Mouse (Mus musculus): Measurements from ENCODE around the gene Pole2. TPM values are rescaled to one million over a fixed set of nuclear protein-coding genes. Genes with fewer than 3 reads are reported as not detected.

Pole2 gene
- polyA plus RNA-seq, 1 experiment from 2014 or later = 15.3 TPM

DNA sequence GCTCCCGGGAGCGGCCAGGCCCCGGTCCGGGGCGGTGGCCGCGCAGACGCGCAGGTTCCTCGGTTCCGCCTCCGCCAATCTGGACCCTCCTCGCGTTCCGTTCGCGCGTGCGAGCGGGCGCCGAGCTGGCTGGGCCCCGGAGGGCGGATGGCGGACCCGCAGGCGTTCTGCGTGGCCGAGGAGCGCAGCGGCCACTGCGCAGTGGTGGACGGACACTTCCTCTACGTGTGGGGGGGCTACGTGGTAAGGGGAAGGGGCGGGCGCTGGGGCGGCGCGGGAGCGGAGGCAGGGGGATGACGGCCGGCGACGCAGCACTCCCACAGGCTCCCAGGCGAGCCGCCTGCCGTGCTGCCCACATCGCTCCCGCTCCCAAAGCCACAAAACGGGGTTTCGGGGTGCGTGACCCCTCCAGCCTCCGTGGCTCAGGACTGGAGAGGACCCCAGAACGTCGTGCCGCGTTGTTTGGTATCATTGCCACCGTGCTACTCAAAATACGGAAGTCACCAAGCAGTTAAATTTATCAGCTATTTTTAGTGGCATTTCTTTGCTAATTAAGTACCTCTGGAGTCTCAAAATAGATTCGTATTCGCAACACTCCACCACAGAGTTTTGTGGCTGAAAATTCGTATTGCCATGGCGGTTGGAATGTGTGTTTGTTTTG is 13.9 kb upstream of the Pole2 start:
- peak overlapping the region; percentile 93 for H3K4me2 ChIP-seq (ENCODE audit: low read depth, low read length)
- no peaks in the 10 kb centered on the region for H3K9me3 ChIP-seq (replicated peaks; ENCODE audit: control insufficient read depth, low read length)
- H3K27me3 ChIP-seq (ENCODE audit: control insufficient read depth, insufficient read depth, low read depth, low read length) = no peaks in the 10 kb centered on the region
- H3K27ac ChIP-seq (ENCODE audit: low read length) = no peak overlapping the region
- peak; percentile 82 for ATAC-seq (ENCODE audit: low read depth)
- peaks cover 8% of the 10 kb centered on the region for H3K4me1 ChIP-seq (ENCODE audit: control insufficient read depth, low read depth, low read length)
- H3K36me3 ChIP-seq (ENCODE audit: control insufficient read depth, insufficient read depth) = no peaks in the 10 kb centered on the region
- H3K9ac ChIP-seq (ENCODE audit: low read depth, low read length) = peak overlapping the region; percentile 75
- 0% methylated on average over 60 of the region's 64 CpGs for WGBS (ENCODE audit: insufficient replicate concordance)
- peak overlapping the region; percentile 73 for H3K4me3 ChIP-seq (ENCODE audit: low read depth, low read length)

DNA sequence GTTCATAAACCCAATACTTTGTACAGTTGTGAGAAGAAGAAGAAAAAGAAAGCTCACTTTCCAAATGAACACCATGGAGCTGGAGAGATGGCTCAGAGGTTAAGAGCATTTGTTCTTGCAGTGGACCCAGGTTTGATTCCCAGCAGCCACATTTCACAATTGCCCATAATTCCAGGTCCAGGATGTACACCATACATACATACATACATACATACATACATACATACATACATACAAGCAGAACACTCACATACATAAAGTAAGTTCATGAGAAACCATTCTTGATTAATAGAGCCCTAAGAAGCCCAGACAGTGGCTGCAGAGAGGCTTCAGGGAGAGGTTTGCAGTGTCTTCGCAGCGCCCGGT is 13.4 kb upstream of the Pole2 start:
- Histone ChIP-seq H3K4me1 (ENCODE audit: control insufficient read depth, low read depth, low read length) (peaks cover 8% of the 10 kb centered on the region), H3K36me3 (ENCODE audit: control insufficient read depth, insufficient read depth) (no peaks in the 10 kb centered on the region), H3K27ac (ENCODE audit: low read length) (no peak overlapping the region), H3K9ac (ENCODE audit: low read depth, low read length) (peak overlapping the region; percentile 75), H3K9me3 (replicated peaks; ENCODE audit: control insufficient read depth, low read length) (no peaks in the 10 kb centered on the region), H3K27me3 (ENCODE audit: control insufficient read depth, insufficient read depth, low read depth, low read length) (no peaks in the 10 kb centered on the region), H3K4me3 (ENCODE audit: low read depth, low read length) (peak overlapping the region; percentile 73), H3K4me2 (ENCODE audit: low read depth, low read length) (peak overlapping the region; percentile 93)
- WGBS (ENCODE audit: insufficient replicate concordance) = 2% methylated on average over 3 of the region's 3 CpGs
- no peak for ATAC-seq (ENCODE audit: low read depth)

DNA sequence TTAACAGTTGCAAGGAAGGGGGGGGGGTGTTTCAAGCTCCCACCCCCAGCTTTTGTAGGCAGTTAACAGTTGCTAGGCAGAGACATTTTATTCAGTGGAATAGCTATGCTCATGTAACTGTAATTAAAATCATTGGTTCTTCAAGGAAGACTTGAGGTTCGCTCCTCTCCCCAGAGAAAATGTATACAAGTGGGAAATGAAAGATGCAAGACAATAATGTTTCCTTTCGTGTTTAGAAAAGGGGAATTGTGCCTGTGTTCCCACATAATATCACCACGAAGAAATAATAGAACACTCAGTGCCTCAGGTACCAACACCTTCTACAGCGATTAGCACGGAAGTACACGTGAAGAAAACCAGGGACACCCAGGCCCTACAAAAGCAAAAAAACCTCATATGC is 12.9 kb upstream of the Pole2 start, which contains the start of gene Klhdc1:
Gene Klhdc1 (plus strand): TSS at position 301 of the 400 bp plus-strand sequence.
- H3K27ac ChIP-seq (ENCODE audit: low read length) = no peak within 1 kb of the TSS
- WGBS (ENCODE audit: insufficient replicate concordance) = 50% methylated on average over 6 of the region's 6 CpGs
- H3K9ac ChIP-seq (ENCODE audit: low read depth, low read length) = peak within 1 kb of the TSS; percentile 75
- H3K4me3 ChIP-seq (ENCODE audit: low read depth, low read length) = peak within 1 kb of the TSS; percentile 73
- H3K27me3 ChIP-seq (ENCODE audit: control insufficient read depth, insufficient read depth, low read depth, low read length) = no peaks in the 10 kb centered on the region
- H3K4me1 ChIP-seq (ENCODE audit: control insufficient read depth, low read depth, low read length) = peaks cover 8% of the 10 kb centered on the region
- no peak for ATAC-seq (ENCODE audit: low read depth)
- no peaks in the 10 kb centered on the region for H3K9me3 ChIP-seq (replicated peaks; ENCODE audit: control insufficient read depth, low read length)
- no peaks in the 10 kb centered on the region for H3K36me3 ChIP-seq (ENCODE audit: control insufficient read depth, insufficient read depth)
- H3K4me2 ChIP-seq (ENCODE audit: low read depth, low read length) = peak within 1 kb of the TSS; percentile 93

DNA sequence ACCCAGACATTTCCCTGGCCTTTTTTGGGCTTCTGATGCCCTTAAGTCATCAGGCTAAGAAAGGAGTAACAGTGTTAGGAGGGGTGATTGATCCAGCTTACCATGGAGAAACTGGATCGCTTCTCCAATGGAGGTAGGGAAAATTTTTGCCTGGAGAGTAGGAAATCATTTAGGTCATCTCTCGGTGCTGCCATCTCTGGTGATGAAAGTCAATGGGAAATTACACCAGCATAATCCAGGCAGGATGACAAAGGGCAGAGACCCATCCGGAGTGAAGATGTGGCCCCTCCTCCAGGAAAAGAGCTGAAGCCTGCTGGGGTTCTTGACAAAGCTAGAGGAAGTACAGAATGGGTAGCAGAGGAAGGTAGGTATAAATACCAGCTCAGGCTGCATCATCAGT is 10.3 kb upstream of the Pole2 start:
- WGBS (ENCODE audit: insufficient replicate concordance) = 35% methylated on average over 3 of the region's 3 CpGs
- H3K27ac ChIP-seq (ENCODE audit: low read length) = no peak overlapping the region
- ATAC-seq (ENCODE audit: low read depth) = no peak

DNA sequence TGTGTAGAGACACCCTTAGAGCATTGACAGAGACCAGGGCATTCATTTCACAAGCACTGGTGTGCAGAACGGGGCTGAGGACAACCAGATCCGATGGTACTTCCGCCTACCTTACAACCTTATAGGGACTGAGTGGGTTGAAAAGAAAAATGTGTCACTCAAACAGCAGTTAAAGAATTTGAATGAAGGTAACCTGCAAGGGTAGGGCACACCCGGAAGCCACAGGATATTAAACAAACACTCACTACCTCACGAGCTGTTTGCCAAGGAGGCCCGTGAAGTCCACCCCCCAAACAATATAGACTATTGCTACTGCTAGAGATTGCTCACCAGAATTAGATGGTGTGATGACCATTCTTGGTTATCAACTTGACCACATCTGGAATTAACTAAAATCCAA is 7.8 kb upstream of the Pole2 start:
- H3K4me1 ChIP-seq (ENCODE audit: control insufficient read depth, low read depth, low read length) = no peaks in the 10 kb centered on the region
- H3K9ac ChIP-seq (ENCODE audit: low read depth, low read length) = no peak overlapping the region
- H3K4me3 ChIP-seq (ENCODE audit: low read depth, low read length) = no peak overlapping the region
- no peaks in the 10 kb centered on the region for H3K9me3 ChIP-seq (replicated peaks; ENCODE audit: control insufficient read depth, low read length)
- ATAC-seq (ENCODE audit: low read depth) = no peak
- H3K4me2 ChIP-seq (ENCODE audit: low read depth, low read length) = no peak overlapping the region
- no peaks in the 10 kb centered on the region for H3K36me3 ChIP-seq (ENCODE audit: control insufficient read depth, insufficient read depth)
- H3K27ac ChIP-seq (ENCODE audit: low read length) = no peak overlapping the region
- WGBS (ENCODE audit: insufficient replicate concordance) = 75% methylated on average over 6 of the region's 6 CpGs
- no peaks in the 10 kb centered on the region for H3K27me3 ChIP-seq (ENCODE audit: control insufficient read depth, insufficient read depth, low read depth, low read length)

More for the DNA sequence above, 10.3 kb upstream of the Pole2 start:
- Histone ChIP-seq H3K4me1 (ENCODE audit: control insufficient read depth, low read depth, low read length) (peaks cover 8% of the 10 kb centered on the region), H3K27me3 (ENCODE audit: control insufficient read depth, insufficient read depth, low read depth, low read length) (no peaks in the 10 kb centered on the region), H3K9ac (ENCODE audit: low read depth, low read length) (no peak overlapping the region), H3K36me3 (ENCODE audit: control insufficient read depth, insufficient read depth) (no peaks in the 10 kb centered on the region), H3K9me3 (replicated peaks; ENCODE audit: control insufficient read depth, low read length) (no peaks in the 10 kb centered on the region), H3K4me2 (ENCODE audit: low read depth, low read length) (no peak overlapping the region), H3K4me3 (ENCODE audit: low read depth, low read length) (no peak overlapping the region)

DNA sequence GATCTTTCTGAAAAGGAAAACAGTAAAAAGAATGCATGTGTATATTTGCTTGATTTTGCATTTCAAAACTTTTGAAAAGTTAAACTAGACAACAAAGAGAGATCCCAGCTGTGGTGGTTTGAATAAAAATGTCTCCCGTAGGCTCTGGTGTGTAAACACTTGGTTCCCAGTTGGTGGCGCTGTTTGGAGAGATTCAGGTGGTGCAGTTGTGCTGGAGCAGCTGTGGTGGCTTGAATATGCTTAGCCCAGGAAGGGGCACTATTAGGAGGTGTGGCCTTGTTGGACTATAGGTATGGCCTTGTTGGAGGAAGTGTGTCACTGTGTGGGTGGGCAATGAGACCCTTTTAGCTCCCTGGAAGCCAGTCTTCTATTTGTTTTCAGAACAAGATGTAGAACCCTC is 1.3 kb upstream of the Pole2 start:
- no peaks in the 10 kb centered on the region for H3K9me3 ChIP-seq (replicated peaks; ENCODE audit: control insufficient read depth, low read length)
- H3K4me3 ChIP-seq (ENCODE audit: low read depth, low read length) = no peak overlapping the region
- ATAC-seq (ENCODE audit: low read depth) = no peak
- no peak overlapping the region for H3K27ac ChIP-seq (ENCODE audit: low read length)
- no peaks in the 10 kb centered on the region for H3K27me3 ChIP-seq (ENCODE audit: control insufficient read depth, insufficient read depth, low read depth, low read length)
- H3K9ac ChIP-seq (ENCODE audit: low read depth, low read length) = no peak overlapping the region
- no peak overlapping the region for H3K4me2 ChIP-seq (ENCODE audit: low read depth, low read length)
- H3K4me1 ChIP-seq (ENCODE audit: control insufficient read depth, low read depth, low read length) = peaks cover 11% of the 10 kb centered on the region
- 43% methylated on average over 2 of the region's 2 CpGs for WGBS (ENCODE audit: insufficient replicate concordance)
- H3K36me3 ChIP-seq (ENCODE audit: control insufficient read depth, insufficient read depth) = no peaks in the 10 kb centered on the region; the same call in 1 of the 2 replicates

DNA sequence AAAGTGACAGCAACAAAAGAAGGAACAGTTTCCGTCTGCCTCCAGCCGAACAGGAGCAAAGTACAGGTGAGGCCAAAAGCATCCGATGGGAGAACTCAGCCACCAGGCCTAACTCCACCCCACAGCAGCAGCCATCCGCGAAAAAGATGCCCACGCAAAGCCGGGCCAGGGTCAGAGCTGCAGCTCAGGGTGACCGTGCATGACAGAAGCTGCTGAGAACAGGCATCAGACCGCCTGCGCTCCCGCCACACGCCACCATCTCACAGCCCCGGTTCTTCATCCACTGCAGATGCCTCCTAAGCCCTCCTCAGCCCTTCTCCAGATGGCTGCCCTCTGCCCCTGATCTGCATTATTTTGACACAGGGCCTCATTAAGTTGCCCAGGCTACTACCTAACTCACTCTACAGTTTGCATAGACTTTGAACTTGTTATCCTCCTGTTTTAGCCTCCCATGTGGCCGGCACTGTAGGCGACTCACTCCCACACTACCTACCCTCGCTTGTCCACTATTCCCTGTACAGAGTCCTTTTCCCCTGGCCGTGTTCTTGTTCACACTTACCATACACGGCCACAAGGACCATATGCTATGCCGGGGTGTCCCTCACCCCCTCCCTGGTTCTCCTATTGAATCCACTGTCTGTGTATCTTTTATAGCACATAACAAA is 7.2 kb downstream of the Pole2 start:
- peak; percentile 51; the same call in 1 of the 2 replicates for ATAC-seq (ENCODE audit: low read depth)

DNA sequence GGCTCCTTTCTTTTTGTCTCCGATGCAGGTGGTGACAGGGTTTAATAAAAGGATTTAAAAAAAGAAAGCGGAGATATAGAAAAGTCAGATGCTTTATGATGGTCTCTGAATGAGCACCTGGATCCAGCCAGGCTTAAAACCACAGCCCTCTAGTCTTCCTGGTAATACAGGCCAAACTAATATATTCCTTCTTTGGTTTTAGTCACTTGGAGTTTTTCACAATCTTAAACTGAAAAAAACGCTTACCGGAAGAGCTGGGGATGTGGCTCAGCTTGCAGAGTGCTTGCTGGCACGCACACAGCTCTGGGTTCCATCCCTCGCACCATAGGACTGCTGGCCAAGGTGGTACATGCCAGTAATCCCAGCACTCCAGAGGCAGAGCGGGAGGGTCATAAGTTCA is 11.4 kb downstream of the Pole2 start:
- Histone ChIP-seq H3K9ac (ENCODE audit: low read depth, low read length) (no peak overlapping the region), H3K4me3 (ENCODE audit: low read depth, low read length) (no peak overlapping the region), H3K4me1 (ENCODE audit: control insufficient read depth, low read depth, low read length) (no peaks in the 10 kb centered on the region), H3K27ac (ENCODE audit: low read length) (no peak overlapping the region), H3K27me3 (ENCODE audit: control insufficient read depth, insufficient read depth, low read depth, low read length) (no peaks in the 10 kb centered on the region), H3K4me2 (ENCODE audit: low read depth, low read length) (no peak overlapping the region), H3K36me3 (ENCODE audit: control insufficient read depth, insufficient read depth) (peaks cover 30% of the 10 kb centered on the region), H3K9me3 (replicated peaks; ENCODE audit: control insufficient read depth, low read length) (no peaks in the 10 kb centered on the region)
- ATAC-seq (ENCODE audit: low read depth) = no peak
- WGBS (ENCODE audit: insufficient replicate concordance) = 90% methylated on average over 7 of the region's 7 CpGs

More for the DNA sequence above, 7.2 kb downstream of the Pole2 start:
- WGBS (ENCODE audit: insufficient replicate concordance) = 83% methylated on average over 19 of the region's 19 CpGs
- no peaks in the 10 kb centered on the region for H3K4me1 ChIP-seq (ENCODE audit: control insufficient read depth, low read depth, low read length)
- H3K27ac ChIP-seq (ENCODE audit: low read length) = no peak overlapping the region
- no peaks in the 10 kb centered on the region for H3K9me3 ChIP-seq (replicated peaks; ENCODE audit: control insufficient read depth, low read length)
- no peak overlapping the region for H3K4me2 ChIP-seq (ENCODE audit: low read depth, low read length)
- H3K9ac ChIP-seq (ENCODE audit: low read depth, low read length) = no peak overlapping the region
- no peaks in the 10 kb centered on the region for H3K27me3 ChIP-seq (ENCODE audit: control insufficient read depth, insufficient read depth, low read depth, low read length)
- no peak overlapping the region for H3K4me3 ChIP-seq (ENCODE audit: low read depth, low read length)
- peaks cover 15% of the 10 kb centered on the region for H3K36me3 ChIP-seq (ENCODE audit: control insufficient read depth, insufficient read depth)

DNA sequence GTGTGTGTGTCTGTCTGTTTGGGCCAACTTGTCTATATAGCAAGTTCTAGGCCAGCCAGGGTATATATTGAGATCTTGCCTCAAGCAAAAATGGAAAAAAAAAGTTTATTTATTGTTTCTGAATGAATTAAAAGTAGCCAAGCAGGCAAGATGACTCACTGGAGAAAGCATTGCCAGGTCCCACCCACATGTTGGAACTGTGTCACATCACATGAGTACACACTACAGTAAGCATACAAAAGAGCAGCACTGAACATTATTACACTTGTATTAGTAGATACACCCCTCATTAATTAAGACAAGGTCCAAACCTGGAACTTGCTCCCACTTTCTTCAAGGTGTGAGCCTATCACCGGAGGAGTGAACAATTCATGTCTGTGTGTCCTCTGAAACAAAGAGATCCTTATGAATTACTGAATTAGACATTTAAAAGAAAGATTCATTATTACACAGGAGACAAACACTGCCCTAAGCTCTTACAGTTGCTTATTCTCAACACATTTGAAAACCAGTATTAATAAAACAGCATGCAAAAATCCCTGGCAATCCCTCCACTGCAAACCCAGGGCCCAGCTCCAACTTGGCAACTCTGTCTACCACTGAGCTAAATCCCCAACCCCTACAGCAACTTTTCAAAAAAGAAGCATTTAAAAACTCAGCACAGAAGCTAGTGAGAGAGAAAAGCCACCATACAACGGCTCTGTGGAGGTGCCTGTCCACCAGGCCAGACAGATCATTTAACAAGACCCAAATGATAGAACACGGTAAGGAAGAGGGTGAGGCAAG is 12.8 kb downstream of the Pole2 start:
- Histone ChIP-seq H3K27ac (ENCODE audit: low read length) (no peak overlapping the region), H3K36me3 (ENCODE audit: control insufficient read depth, insufficient read depth) (peaks cover 28% of the 10 kb centered on the region), H3K9ac (ENCODE audit: low read depth, low read length) (no peak overlapping the region), H3K4me1 (ENCODE audit: control insufficient read depth, low read depth, low read length) (no peaks in the 10 kb centered on the region), H3K9me3 (replicated peaks; ENCODE audit: control insufficient read depth, low read length) (no peaks in the 10 kb centered on the region), H3K4me2 (ENCODE audit: low read depth, low read length) (no peak overlapping the region), H3K4me3 (ENCODE audit: low read depth, low read length) (no peak overlapping the region), H3K27me3 (ENCODE audit: control insufficient read depth, insufficient read depth, low read depth, low read length) (no peaks in the 10 kb centered on the region)
- ATAC-seq (ENCODE audit: low read depth) = no peak
- WGBS (ENCODE audit: insufficient replicate concordance) = 84% methylated on average over 3 of the region's 3 CpGs

Measured in liver, embryonic 16.5 days (tissue).